Mouse (Mus musculus): ENCODE data around the gene Kat6b.

DNA sequence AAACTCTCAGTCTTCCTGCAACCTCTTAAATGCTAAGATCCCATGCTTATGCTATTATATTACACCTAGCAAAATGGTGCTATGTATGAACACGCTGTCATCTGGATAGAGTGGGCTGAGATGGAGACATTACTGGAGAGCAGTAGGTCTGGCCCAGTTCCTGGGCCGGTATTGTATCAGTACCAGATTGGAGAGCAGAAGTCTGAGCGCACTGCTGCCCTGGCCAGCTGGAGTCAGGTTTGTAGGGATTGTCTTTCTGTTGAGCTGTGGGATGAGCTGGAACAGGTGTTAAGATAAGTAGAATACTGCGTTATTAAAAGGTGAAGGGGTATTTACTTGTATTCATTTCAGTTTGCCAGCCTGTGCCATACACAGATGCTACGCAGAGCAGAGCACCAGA is 34.3 kb downstream of the Kat6b start:
- TF ChIP-seq USF1 (IDR thresholded peaks at IDR 0.05; ENCODE audit: low read depth): no peak
- no peak for TF ChIP-seq POLR2A (IDR thresholded peaks at IDR 0.05; ENCODE audit: insufficient read length, low read depth)
- no peak for TF ChIP-seq MAX (IDR thresholded peaks at IDR 0.05; ENCODE audit: low read depth)
- no peak for TF ChIP-seq MYOG (IDR thresholded peaks at IDR 0.05; ENCODE audit: control insufficient read depth in 1 of 3, insufficient read depth in 1 of 3, insufficient read length in 2 of 3, low read depth in 2 of 3)
- no peak for TF ChIP-seq E2F4 (IDR thresholded peaks at IDR 0.05; ENCODE audit: insufficient read depth)
- TF ChIP-seq MYOD1 (IDR thresholded peaks at IDR 0.05; ENCODE audit: control insufficient read depth in 1 of 3, insufficient read length in 2 of 3, low read depth in 2 of 3): peak in 2 of 3 experiments; percentile 40 to 72
- TF ChIP-seq POLR2AphosphoS2 (IDR thresholded peaks at IDR 0.05; ENCODE audit: insufficient read length, low read depth): no peak

All from myocyte (in vitro differentiated cells).